Mouse (Mus musculus): ENCODE results near the gene Gramd4. TPM values are rescaled to one million over a fixed set of nuclear protein-coding genes. Genes with fewer than 3 reads are reported as not detected.
"Not testable (repeated sequence)": the region's sequence is repeated elsewhere in the genome, so short reads cannot be mapped to it uniquely, and the experiment has no call there.

The Gramd4 gene
- polyA plus RNA-seq, 1 experiment, result 39.5 TPM

- no peak for DNase-seq (ENCODE audit: extremely low spot score in 1 of 2, low spot score in 1 of 2)
Observed at GRCm38 (mm10) chr15:86088266-86088790, 30.8 kb downstream of the Gramd4 start.

DNA sequence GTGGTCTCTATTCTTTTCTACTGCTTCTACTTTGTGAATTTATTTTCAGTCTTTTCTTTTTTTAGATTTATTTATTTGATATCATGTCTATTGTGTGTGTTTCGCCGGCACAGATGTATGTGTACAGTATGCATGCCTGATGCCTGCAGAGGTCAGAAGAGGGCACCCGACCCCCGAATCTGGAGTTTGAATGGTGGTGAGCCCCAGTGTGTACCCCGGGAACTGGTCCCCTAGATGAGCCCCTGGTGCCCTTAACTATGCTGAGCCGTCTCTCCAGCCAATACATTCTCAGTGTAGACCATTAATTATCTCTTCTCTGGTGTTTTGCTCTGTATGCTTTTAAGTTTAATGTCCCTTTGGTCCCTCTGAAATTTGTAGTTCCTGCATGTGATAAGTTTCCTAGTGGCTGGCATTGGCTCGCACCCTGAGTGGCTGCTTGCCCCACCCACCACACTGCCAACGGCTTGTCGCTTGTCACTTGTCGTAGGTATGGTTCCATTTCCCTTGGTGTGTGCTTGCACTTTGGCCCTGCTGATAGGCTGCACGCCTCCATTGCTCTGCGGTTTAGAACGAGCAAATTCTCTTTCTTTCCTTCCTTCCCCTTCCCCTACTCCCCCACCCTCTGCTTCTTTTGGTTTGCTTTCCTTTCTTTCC is 31.7 kb downstream of the Gramd4 start:
- DNase-seq (ENCODE audit: extremely low spot score in 1 of 2, low spot score in 1 of 2), result no peak

- DNase-seq (ENCODE audit: extremely low spot score in 1 of 2, low spot score in 1 of 2), result no peak
Observed at GRCm38 (mm10) chr15:86089991-86090529, 32.6 kb downstream of the Gramd4 start.

- no peak for DNase-seq (ENCODE audit: extremely low spot score in 1 of 2, low spot score in 1 of 2)
Observed at GRCm38 (mm10) chr15:86090578-86090977, 33.1 kb downstream of the Gramd4 start.

GRCm38 (mm10) chr15:86091201-86091997 is 33.9 kb downstream of the Gramd4 start:
- DNase-seq (ENCODE audit: extremely low spot score in 1 of 2, low spot score in 1 of 2), result no peak

DNA sequence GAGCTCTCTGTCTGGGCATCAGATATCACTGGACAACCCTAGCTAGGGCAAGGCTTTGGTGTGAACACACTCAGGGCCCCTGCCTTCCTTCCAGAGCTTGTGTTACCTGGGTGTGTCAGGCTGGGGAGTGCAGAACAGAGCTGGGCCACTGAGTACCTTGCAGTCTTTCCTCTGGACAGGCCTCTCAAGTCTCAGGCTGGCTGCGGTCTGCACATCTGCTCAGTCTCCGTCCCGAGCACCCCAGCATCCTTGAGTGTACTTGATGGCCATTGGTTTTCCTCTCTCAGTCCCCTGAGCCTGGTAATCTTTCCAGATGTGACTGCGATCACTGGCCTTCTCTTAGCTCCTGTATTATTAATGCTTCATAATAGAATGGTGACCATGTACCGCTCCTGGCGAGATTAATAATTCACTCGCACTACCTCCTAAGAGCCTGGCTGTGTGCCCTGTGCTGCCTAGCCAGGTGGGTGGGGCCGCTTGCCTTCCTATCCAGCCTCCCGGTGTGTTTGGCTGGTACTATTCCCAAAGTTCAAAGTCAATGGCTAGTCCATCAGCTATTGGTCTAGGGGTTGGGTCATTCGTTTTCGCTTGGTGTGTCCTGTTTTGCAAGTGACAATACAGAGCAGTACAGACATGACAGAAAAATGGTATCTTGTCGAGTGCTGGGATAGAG is 34.6 kb downstream of the Gramd4 start:
- no peak for DNase-seq (ENCODE audit: extremely low spot score in 1 of 2, low spot score in 1 of 2)

GRCm38 (mm10) chr15:86093236-86093635 is 35.7 kb downstream of the Gramd4 start:
- DNase-seq (ENCODE audit: extremely low spot score in 1 of 2, low spot score in 1 of 2), result no peak

GRCm38 (mm10) chr15:86094324-86095121 is 37.0 kb downstream of the Gramd4 start:
- DNase-seq (ENCODE audit: extremely low spot score in 1 of 2, low spot score in 1 of 2), result no peak

DNA sequence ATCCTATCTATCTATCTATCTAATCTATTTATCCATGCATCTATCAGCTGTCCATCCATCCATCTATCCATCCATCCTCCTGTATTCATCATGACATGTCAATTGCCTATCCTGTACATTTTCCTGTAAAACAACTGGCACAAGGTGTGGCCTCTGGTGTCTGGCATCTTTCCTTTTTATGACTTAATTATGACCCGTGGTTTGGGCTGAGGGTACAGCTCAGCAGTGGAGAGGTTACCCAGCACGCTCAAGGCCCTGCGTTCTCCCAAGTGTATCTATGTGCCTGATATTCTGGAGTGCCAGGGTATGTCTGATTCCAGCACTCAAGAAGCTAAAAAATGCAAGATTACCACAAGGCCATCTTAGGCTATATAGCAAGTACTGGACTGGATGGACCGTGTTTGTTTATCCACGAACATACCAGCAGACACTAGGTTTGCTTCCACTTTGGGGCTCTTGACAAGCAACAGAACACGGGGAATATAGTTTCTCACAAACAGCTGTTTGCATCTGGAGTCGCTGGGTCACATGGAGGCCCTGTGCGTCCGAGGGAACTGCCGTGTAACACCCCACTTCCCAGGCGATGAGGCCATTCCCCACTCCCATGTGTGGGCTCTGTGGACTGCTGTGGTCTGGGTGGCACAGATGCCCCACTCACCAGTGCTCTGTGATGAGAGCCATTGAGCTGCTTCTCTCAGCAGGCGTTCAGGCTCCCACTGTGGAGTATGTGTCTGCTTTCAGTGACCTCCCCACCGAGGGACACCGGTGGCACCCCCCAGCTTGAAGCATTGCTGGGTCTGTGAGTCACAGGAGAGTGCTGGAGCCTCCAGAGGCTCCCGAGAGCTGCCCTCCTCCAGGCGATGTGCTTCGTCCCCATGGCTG is 38.5 kb downstream of the Gramd4 start:
- DNase-seq (ENCODE audit: extremely low spot score in 1 of 2, low spot score in 1 of 2), result no peak

- not testable (repeated sequence) for DNase-seq (ENCODE audit: extremely low spot score in 1 of 2, low spot score in 1 of 2)
Observed at GRCm38 (mm10) chr15:86096604-86097020, 39.1 kb downstream of the Gramd4 start.

GRCm38 (mm10) chr15:86097871-86098270 is 40.4 kb downstream of the Gramd4 start:
- no peak for DNase-seq (ENCODE audit: extremely low spot score in 1 of 2, low spot score in 1 of 2)

- DNase-seq (ENCODE audit: extremely low spot score in 1 of 2, low spot score in 1 of 2), result no peak
Observed at GRCm38 (mm10) chr15:86101585-86101984, 44.1 kb downstream of the Gramd4 start.

DNA sequence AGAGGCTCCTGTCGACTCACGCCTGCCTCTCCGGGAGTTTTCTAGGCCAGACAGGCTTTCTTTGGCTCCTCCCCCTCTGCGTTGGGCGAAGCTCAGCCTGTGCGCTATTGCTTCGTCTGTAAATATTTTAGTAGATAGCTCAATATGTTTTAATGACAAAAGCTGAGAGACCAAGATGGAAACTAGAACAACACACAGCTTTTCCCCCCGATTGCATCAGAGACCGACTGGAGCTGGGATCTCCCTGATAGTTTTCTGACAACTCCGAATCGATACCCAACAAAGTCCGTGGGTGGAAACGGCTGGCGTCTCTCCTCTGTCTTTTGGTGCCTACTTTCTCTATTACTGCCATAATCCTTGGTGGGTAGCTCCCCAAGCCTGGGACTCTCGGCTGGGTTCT is 44.8 kb downstream of the Gramd4 start:
- DNase-seq (ENCODE audit: extremely low spot score in 1 of 2, low spot score in 1 of 2), result no peak

DNA sequence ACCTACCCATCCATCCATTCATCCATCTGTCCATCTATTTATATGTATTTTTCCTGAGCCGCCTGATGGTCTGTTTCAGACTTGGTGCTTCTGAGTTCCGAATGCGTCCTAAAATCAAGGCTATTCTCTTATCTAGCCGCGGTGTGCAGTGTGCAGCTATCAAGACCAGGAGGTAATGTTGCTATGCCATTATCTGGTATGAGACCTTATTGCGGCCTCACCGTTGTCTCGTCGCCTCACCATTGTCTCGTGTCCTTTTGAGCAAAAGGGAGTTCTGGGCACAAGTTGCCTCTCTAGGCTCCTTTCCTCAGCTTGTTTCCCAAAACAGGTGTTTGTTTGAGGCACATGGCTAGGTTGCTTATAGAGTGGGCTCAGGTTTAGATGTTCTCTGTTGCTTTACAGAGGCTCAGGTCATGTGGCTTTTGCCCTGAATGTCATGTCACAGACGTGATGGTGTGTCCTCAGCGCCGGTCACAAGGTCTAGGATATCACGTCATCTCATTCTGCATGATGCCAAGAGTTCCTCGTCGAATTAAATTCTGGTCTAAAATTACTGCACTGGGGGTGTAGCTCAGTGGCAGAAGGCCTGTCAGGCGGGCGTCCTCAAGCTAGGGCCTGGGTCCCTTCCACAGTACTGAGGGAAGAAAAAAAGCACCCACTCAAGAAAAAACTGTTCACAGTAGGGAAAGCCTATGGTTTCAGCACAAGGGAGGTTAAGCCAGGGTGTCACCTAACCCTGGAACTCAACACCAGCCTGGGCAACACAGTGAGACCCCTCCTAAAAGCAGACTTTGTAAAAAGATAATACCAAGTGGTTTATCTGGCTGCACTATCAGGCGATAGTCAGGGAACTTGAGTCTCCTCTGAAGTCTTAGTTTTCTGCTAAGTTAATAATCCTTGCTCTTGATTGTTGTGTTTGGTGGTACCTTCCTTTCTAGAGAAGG is 47.2 kb downstream of the Gramd4 start:
- DNase-seq (ENCODE audit: extremely low spot score in 1 of 2, low spot score in 1 of 2), result no peak

DNA sequence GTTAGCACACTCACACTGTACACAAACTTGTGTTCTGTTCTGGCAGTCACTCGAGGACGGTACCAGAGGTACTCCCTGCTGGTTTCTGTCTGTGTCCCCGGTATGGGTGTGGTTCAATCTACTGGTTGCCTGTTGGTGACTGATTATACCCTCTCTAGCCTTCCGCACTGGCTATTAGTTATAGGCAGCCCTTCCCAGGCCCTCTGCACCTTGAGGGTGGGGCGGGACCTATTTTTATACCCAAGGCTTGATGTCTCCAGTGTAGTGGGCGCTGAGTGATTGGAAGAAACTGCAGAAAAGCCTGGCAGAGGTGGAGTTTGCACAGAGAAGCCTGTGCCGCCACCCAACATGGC is 47.8 kb downstream of the Gramd4 start:
- no peak for DNase-seq (ENCODE audit: extremely low spot score in 1 of 2, low spot score in 1 of 2)

GRCm38 (mm10) chr15:86105751-86106150 is 48.3 kb downstream of the Gramd4 start:
- DNase-seq (ENCODE audit: extremely low spot score in 1 of 2, low spot score in 1 of 2), result no peak

DNA sequence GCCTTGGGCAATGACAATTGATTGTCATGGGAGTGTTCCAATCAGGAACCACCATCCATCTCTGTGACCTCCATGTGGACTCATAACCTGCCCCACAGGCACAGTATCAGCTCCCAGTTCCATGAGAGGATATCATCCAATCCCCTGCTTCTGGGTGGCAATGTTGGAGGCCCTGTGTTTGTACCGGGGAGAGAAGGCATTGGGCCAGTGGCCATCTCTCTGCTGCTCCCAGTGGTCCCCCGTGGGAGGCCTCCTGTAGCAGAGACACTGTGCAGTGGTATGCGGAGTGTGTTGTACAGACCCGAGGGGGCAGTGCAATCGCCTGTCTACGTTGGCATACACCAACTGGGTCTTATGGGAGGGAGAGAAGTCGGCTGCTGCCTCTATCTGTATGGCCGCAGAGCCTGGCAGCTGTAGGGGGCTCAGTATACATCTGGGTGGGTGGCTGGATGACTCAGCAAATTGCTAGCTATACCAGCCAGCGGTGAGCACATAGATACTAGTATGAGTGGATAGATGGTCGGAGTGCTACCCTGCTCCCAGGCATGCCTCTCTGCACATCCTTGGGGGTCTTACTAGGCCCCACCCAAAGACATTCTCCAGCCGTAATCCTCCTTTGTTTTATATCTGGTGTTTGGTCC is 50.5 kb downstream of the Gramd4 start:
- no peak for DNase-seq (ENCODE audit: extremely low spot score in 1 of 2, low spot score in 1 of 2)

DNA sequence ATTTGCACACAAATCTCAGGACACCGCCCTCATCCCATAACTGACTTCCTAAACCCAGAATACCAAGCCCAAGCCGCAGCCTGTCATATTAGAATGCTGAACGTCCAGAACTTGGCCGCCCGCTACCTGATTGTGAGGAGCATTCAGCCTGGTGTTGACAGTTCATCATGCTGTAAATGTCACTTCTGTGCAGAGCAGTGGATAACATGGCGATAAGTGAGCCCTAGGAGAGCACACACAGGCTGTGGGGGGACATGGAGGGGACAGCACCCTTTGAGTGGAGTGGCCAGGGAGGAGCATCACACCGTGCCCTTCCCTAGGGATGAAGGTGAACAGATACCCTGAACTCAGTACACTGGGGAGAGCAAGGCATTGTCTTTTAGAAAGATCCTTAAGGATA is 51.8 kb downstream of the Gramd4 start:
- DNase-seq (ENCODE audit: extremely low spot score in 1 of 2, low spot score in 1 of 2), result no peak

Measured in frontal cortex, adult 2 months (tissue).